Mouse (Mus musculus): Measurements from ENCODE around the gene Adamts12.

- TF ChIP-seq USF2 (IDR thresholded peaks at IDR 0.05; ENCODE audit: borderline replicate concordance in 1 of 2, insufficient read depth in 1 of 2, low read depth in 1 of 2, low read length in 2 of 2) (no peak), POLR2A (IDR thresholded peaks at IDR 0.05; ENCODE audit: control insufficient read depth in 1 of 2, insufficient read depth in 1 of 2, low read depth in 1 of 2, low read length in 2 of 2, poor library complexity in 1 of 2) (no peak), HCFC1 (IDR thresholded peaks at IDR 0.05; ENCODE audit: low read depth, low read length) (no peak), CTCF (IDR thresholded peaks at IDR 0.05 in 2 of 3, conservative IDR thresholded peaks at IDR 0.05 in 1 of 3; ENCODE audit: control insufficient read depth in 1 of 3, insufficient read depth in 1 of 3, low read depth in 2 of 3, low read length in 3 of 3, poor library complexity in 1 of 3, severe bottlenecking in 1 of 3) (no peak), ZC3H11A (IDR thresholded peaks at IDR 0.05; ENCODE audit: low read depth, low read length) (no peak), CHD2 (IDR thresholded peaks at IDR 0.05; ENCODE audit: low read length) (no peak), MAX (IDR thresholded peaks at IDR 0.05; ENCODE audit: low read length) (no peak), POLR2AphosphoS2 (IDR thresholded peaks at IDR 0.05; ENCODE audit: low read length) (no peak), MXI1 (IDR thresholded peaks at IDR 0.05; ENCODE audit: low read depth, low read length) (no peak), TAL1 (IDR thresholded peaks at IDR 0.05; ENCODE audit: low read length) (no peak), EP300 (IDR thresholded peaks at IDR 0.05; ENCODE audit: low read depth in 1 of 2, low read length in 2 of 2) (no peak), E2F4 (IDR thresholded peaks at IDR 0.05; ENCODE audit: borderline replicate concordance, low read depth, low read length) (no peak)
These were observed 51.7 kb downstream of the Adamts12 start for GRCm38 (mm10) chr15:11116303-11116702.

Measured in MEL (cell line).